Mouse (Mus musculus) c-Kit-positive CD71-positive TER-119-negative erythroid progenitor cells, embryonic 14.5 days (primary cell): ENCODE measurements around the gene Gng7.

Source experiments
- DNase-seq: peaks from one replicate; pipeline ENCODE4 v3.0.0-alpha.2; 2013; ENCODE audit warnings: low read depth

The Gng7 gene

DNA sequence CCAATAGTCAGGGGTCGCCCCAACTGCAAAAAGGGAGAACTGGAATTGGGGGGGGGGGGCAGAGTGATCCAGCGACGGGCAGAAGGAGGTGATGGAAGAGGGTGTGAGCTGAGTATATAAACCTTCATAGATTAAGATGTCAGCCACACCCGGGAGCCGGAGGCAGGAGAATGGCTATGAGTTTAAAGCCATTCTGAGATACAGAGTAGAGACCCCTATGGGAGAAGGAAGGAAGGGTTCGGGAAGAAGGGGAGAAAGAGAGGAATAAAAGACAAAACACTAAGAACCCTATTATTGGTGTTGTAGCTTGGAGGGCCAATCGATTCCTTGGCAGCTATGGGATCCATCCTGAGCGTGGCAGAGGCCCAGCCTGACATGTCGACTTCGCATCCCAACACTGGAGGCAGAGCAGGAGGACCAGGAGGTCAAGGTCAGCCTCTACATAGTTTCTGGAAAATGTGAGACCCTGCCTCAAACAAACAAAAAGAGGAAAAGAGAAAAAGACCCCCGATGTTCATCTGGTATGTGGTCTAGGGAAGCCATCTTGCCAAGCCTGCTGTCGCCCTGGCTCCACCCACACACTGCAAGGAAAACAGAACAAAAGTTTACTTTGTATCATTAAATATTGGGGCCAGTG lies 11.0 kb upstream of the Gng7 start, which contains the start of gene Diras1:
Gene Diras1, minus strand, starts transcription at position 24 of the 637 bp plus-strand sequence.
- no peak for DNase-seq

DNA sequence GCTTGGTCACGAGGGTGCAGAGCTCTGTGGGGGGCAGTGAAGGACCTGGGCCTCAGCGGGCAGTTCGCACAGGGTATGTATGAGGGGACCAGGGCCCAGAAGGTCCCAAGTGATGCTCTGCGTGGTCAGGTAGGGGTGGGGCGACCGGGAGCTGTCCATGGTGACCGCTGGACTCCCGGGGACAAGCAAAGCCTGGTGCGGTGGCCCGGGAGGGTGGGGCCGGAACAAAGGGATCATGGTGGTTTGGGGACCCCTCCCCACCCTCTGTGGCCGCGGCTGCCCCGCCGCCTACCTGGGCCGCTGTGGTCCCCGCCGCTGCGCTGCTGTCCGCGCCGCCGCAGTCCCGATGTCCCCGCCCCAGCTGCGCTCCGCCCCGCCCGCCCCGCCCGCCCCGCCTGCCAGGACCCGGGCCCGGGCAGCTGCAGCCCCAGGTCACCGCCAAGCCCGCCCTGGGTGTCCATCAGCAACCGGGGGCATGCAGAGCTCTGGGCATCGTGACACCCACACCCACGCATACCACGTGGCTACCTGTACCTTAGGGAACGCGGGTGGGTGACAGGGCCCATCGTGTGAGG lies 10.4 kb upstream of the Gng7 start:
- no peak for DNase-seq

DNA sequence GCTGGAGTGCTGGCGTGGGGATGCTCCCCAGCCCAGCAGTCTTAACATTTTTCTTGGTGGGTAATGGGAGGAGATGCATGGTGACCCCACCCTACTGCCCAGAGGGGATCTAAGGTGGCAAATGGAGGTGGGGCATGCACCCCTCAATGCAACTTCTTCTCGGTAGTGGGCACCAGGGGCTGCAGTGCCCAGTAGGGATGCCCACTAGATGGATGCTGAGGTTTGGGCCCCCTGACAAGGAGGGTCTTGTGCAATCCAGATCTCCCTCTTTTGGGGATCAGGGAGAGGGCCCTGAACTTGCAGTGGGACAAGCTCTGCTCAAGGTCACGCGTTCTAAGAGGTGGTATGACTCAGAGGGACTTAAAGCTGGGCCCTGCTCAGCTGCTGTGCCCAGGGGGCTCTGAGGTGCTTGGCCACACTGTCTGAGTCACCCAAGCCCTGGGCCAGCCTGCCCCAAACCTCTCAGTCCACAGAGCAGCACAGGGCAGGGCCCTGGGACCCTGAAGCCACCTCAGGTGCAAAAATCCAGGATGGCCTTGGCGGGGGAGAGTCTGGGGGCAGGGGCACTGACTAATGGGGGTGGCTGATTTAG lies 9.7 kb upstream of the Gng7 start:
- no peak for DNase-seq

- no peak for DNase-seq
Observed at GRCm38 (mm10) chr10:81022744-81023143, 8.0 kb upstream of the Gng7 start.

GRCm38 (mm10) chr10:81021547-81022110 lies 6.9 kb upstream of the Gng7 start:
- DNase-seq, result no peak

GRCm38 (mm10) chr10:81020207-81020606 lies 5.5 kb upstream of the Gng7 start:
- DNase-seq, result no peak

- DNase-seq, result no peak
Observed at GRCm38 (mm10) chr10:81019687-81020086, 4.9 kb upstream of the Gng7 start.

DNA sequence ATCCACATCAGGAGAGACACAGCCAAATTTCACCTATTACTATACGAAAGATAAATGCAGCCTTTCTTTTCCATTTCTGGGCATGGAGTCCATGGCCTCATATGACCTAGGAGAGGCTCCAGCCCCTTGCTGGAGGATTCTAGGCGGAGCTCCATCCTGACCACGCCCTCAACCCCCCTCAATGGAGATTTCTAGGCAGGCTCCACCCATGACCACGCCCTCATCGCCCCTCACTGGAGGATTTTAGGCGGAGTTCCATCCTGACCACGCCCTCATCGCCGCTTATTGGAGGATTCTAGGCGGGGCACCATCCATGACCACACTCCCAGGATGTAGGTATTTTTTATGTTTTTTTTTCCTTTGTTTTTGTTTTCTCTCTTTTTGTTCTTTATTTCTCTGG lies 3.6 kb upstream of the Gng7 start:
- peak; percentile 75 for DNase-seq

DNA sequence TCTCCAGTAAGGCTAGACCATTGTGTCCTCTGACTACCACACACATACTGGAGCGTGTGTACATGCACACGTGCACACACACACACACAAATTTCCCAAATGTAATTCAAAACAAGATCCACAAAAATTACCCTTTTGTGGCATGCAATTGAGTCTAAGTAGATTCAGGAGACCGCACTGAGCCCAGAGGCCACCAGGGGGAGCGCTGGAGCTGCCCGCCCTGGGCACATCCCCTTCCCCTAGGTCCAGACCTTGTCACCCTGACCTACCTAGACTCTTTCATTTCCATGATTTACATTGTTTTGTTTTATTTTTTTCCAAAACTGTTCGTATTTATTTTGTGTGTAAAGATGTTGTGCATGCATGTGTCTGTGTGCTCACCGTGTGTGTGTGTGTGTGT lies 1.9 kb upstream of the Gng7 start:
- no peak for DNase-seq

DNA sequence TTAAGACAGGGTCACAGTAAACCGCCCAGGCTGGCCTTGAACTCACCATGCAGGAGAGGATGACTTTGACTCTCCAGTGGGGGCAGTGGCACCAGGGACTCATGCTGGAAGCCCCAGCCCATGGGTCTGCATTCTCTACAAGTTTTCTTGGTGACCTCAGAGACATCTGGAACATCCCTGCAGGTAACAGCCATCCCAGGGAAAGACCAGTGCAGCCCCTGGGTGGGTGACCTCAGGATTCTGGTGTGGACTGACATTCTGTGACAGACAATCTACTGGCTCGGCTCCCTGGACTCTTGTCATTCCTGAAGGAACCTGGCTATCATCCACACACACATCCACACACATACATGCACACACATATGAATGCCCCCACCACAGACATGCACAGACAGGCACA lies 921 bp upstream of the Gng7 start:
- no peak for DNase-seq

DNA sequence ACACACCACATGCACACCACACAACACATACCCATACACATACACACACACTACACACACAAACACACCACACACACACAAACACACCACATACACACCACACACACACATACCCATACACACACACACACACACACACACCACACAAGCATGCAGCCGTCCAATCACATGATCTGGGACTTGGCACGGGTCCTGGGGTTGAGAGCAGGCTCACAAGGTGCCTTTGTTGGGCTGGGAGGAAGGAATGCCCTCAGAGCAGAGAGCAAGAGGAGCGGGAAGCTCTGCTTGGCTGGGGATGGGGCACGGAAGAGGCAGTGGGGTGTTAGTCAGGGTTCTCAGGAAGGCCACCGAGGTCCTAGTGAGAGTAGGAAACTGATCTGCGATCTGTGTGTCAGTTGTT lies 3.9 kb downstream of the Gng7 start:
- DNase-seq, result no peak

GRCm38 (mm10) chr10:81007240-81007639 lies 7.5 kb downstream of the Gng7 start:
- DNase-seq, result no peak

- no peak for DNase-seq
Observed at GRCm38 (mm10) chr10:81006005-81006677, 8.6 kb downstream of the Gng7 start.

- DNase-seq, result no peak
Observed at GRCm38 (mm10) chr10:81001161-81001560, 13.6 kb downstream of the Gng7 start.

GRCm38 (mm10) chr10:81000197-81001062 lies 14.3 kb downstream of the Gng7 start:
- no peak for DNase-seq

DNA sequence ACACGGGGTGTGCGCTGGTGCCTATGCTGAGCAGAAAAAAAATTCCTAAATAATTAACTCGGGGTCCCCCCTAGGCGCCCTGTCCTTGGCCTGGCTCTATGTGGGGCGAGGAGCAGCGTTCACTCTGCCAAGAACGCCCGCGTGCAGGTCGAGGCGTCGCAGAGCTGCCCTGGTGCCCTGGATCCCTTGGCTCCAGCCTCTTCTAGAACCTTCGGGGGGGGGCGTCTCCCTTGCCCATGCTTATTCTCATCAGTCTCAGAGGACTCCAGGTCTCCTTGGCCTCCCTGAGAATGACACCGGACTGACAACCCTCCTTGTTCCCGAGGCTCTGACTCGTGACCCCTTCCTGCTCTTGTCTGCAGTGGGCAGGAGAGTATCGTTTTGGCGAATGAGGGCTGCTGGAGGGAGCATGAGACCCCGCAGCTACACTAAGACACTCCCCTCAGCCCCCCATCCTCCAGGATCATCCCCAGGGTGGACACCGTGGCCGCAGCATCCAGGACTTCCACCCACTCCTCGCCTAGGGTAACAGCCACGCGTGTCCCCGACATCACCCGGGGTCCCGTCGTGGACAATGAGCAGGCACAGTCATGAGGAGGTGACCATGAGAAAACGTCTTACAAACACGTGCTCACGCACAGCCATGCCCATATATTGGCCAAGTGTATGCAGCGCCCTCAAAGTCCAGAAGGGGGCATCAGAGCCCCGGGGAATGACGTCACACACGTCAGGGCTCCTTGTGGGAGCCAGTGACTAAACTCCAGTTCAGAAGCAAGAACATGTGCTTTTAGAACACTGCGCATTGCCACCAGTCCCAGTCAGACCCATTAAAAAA lies 15.2 kb downstream of the Gng7 start:
- peak; percentile 88 for DNase-seq

DNA sequence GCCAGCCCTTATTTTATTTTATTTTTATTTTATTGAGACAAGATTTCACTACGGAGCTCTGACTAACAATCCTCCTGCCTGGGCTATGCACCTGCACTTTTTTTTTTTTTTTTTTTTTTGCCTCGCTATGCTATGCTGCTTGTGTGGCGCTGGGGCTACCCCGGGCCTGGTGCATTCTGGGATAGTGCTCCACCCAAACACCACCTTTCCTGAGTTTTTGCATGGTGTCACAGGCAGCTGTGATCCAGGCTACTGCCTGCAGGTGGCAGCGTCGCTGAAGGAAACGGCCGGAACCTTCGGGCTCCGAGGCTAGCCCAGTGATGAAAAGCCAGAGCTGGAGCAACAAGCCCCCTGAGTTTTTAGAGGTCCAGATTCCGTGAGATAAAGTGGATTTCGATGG lies 16.0 kb downstream of the Gng7 start:
- peak; percentile 64 for DNase-seq

- no peak for DNase-seq
Observed at GRCm38 (mm10) chr10:80998021-80998420, 16.7 kb downstream of the Gng7 start.

GRCm38 (mm10) chr10:80997332-80997731 lies 17.4 kb downstream of the Gng7 start:
- DNase-seq, result no peak

DNA sequence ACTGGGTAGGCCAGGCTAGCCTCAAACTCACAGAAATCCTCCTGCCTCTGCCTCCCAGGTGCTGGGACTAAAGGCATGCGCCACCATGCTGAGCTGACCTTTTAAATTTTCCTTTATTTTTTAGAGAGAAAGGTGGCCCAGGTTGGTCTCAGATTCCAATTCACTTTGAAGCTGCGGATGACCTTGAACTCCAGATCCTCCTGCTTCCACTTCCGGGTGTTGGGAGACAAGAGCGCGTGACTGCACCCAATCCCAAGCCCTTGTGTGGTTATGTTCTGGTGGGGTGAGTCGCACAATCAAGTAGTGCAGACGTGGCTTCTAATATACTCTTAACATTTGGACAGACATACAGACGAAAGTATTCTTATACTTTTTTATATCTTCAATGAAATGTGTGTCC lies 18.2 kb downstream of the Gng7 start:
- no peak for DNase-seq

GRCm38 (mm10) chr10:80995091-80995632 lies 19.6 kb downstream of the Gng7 start:
- DNase-seq, result peak; percentile 56
